Mouse (Mus musculus) hindbrain, postnatal 0 days (tissue): ENCODE results near the gene Dip2b. TPM values are rescaled to one million over a fixed set of nuclear protein-coding genes. Genes with fewer than 3 reads are reported as not detected.
A peak's percentile ranks its signal among the peaks of the same experiment; 100 is the strongest.

Experiments
- ATAC-seq: fragments of 200-750 bp; cut with Nextera tagmentation; 2 replicates; pipeline ENCODE4 v1.8.0; 2017; ENCODE audit warnings: mild to moderate bottlenecking, moderate TSS enrichment, moderate library complexity
- DNase-seq: peaks from one replicate; pipeline ENCODE4 v3.0.0-alpha.2; 2015; ENCODE audit warnings: low spot score
- H3K27ac ChIP-seq: fragments of 300-500 bp; sonication (generic); 2 replicates; pipeline ENCODE4 v1.5.1; 2014; ENCODE audit warnings: mild to moderate bottlenecking
- H3K27me3 ChIP-seq: fragments of 300-500 bp; sonication (generic); 2 replicates; pipeline ENCODE4 v1.6.1; 2014; ENCODE audit warnings: low read length, mixed read lengths; ENCODE audit not compliant: insufficient read depth
- H3K36me3 ChIP-seq: fragments of 300-500 bp; sonication (generic); 2 replicates; pipeline ENCODE4 v1.6.1; 2014; ENCODE audit warnings: low read length, mixed read lengths; ENCODE audit not compliant: insufficient read depth
- H3K4me1 ChIP-seq: fragments of 300-500 bp; sonication (generic); 2 replicates; pipeline ENCODE4 v1.6.1; 2014; ENCODE audit warnings: antibody characterized with exemption, low read length, mixed read lengths; ENCODE audit not compliant: insufficient read depth
- H3K4me2 ChIP-seq: fragments of 300-500 bp; sonication (generic); 2 replicates; pipeline ENCODE4 v1.6.1; 2014; ENCODE audit warnings: low read depth, mild to moderate bottlenecking, low read length, moderate library complexity, mixed read lengths
- H3K4me3 ChIP-seq: fragments of 300-500 bp; sonication (generic); 2 replicates; pipeline ENCODE4 v1.5.1; 2014; ENCODE audit warnings: low read length
- H3K9ac ChIP-seq: fragments of 300-500 bp; sonication (generic); replicated peaks from 2 replicates; pipeline ENCODE4 v1.6.1; 2014; ENCODE audit warnings: mild to moderate bottlenecking, low read length, moderate library complexity, mixed read lengths
- H3K9me3 ChIP-seq: fragments of 300-500 bp; sonication (generic); 2 replicates; pipeline ENCODE4 v1.6.1; 2016; ENCODE audit warnings: low read length, mixed read lengths
- CTCF ChIP-seq: IDR thresholded peaks from 2 replicates; pipeline ENCODE4 v1.5.1; 2016; ENCODE audit warnings: antibody characterized with exemption, control low read depth, low read depth
- WGBS: fragments of 180-500 bp; shearing (Covaris S2); extraction: QIAGEN DNeasy Blood & Tissue Kit; methylation state at CpG from one replicate; pipeline ENCODE4 v1.1.7; 2014; 5-methylcytosine and 5-hydroxymethylcytosine counted together
- polyA plus RNA-seq: library from polyadenylated mRNA; unstranded; fragments of >200 nt; fragmentation: Nextera tagmentation; extraction: Ambion mirVana; gene quantifications from 2 replicates; pipeline ENCODE4 v1.2.1, GENCODE M21; 2015
- total RNA-seq: library from RNA; depleted of rRNA; stranded (reverse); fragments of >200 nt; gene quantifications from 2 replicates; pipeline ENCODE4 v1.2.3, GENCODE M21; 2014

Gene Dip2b
- total and polyA plus RNA-seq, 2 experiments from 2014 or later: 11.9 to 44.7 TPM

DNA sequence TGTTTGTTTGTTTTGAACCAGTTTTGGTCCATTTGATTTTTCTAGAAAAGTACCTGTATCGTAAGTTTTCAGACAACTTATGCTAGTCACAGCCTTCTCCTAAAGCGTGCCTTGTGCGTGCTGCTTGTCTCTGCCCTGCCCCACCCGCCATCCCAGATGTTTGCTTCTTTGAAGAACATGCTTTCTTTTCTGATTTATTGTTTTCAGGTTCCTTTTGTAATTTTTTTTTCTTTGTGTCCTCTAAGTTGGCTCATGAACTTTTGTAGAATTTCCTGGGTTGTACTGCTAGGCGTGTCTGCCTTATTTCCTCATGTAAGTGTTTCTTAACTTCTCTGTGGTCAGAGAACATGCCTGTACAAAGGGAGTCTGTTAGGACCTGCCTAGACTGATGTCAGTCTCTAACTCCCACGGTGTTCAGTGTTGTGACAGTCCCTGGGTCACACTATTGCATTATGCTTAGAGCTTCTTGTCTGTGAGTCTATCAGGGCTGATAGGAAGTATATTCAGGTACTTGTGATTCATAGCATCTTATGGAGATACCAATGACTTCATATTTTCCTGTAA is 80.8 kb downstream of the Dip2b start:
- H3K4me1 ChIP-seq: no peaks in the 10 kb centered on the region
- 94% methylated on average over 6 of the region's 6 CpGs for WGBS
- H3K9me3 ChIP-seq: no peaks in the 10 kb centered on the region
- no peak overlapping the region for H3K9ac ChIP-seq
- DNase-seq (no peak), ATAC-seq (no peak)
- no peak overlapping the region for H3K4me3 ChIP-seq
- TF ChIP-seq CTCF: no peak
- H3K27ac ChIP-seq: no peak overlapping the region
- no peak overlapping the region for H3K4me2 ChIP-seq
- peaks cover 18% of the 10 kb centered on the region for H3K36me3 ChIP-seq
- no peaks in the 10 kb centered on the region for H3K27me3 ChIP-seq

DNA sequence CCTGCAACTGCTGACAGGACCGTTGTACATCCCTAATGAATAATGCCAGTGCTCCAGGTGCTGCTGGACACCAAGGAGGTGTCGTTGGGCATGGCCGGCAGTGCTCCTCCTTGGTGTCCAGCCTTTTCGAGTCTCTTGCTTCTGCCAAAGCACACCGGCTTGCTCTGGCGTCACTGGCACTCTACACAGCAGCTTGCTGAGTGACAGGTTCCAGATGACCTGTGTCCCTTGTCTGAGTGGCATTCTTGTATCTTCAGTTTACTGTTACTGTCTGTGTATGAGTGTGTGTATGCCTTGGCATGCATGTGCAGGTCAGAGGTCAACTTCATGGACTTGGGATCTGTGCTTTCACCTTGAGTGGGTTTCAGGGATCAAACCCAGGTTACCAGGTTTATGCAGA is 83.0 kb downstream of the Dip2b start:
- Histone ChIP-seq H3K4me2 (no peak overlapping the region), H3K4me1 (no peaks in the 10 kb centered on the region), H3K27me3 (no peaks in the 10 kb centered on the region), H3K36me3 (peaks cover 15% of the 10 kb centered on the region), H3K9me3 (no peaks in the 10 kb centered on the region), H3K9ac (no peak overlapping the region), H3K4me3 (no peak overlapping the region), H3K27ac (no peak overlapping the region)
- TF ChIP-seq CTCF: no peak
- 84% methylated on average over 6 of the region's 6 CpGs for WGBS
- DNase-seq: no peak
- no peak for ATAC-seq

DNA sequence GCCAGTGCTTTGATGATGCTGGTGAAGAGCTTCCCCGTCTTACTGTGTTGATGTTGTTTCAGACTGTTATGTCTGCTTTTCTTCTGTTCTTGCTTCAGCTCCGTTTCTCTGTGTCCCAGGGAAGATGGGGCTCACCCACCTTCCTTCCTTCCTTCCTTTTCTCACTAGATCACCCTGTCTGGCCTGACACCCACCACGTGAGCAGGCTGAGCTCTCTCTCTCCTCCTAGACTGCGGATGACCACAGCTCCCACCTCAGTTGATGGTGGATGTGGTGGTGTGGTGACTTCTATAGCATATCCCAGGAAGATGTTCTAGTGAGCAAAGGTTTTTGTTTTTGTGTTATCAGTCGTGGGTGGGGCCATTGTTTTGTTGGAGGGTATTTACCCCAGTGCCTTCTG is 85.4 kb downstream of the Dip2b start:
- Histone ChIP-seq H3K9me3 (no peaks in the 10 kb centered on the region), H3K4me2 (no peak overlapping the region), H3K27me3 (no peaks in the 10 kb centered on the region), H3K4me3 (no peak overlapping the region), H3K4me1 (no peaks in the 10 kb centered on the region), H3K9ac (no peak overlapping the region), H3K27ac (no peak overlapping the region), H3K36me3 (no peaks in the 10 kb centered on the region)
- WGBS: 70% methylated on average over 5 of the region's 5 CpGs
- no peak for TF ChIP-seq CTCF
- ATAC-seq (no peak), DNase-seq (no peak)

DNA sequence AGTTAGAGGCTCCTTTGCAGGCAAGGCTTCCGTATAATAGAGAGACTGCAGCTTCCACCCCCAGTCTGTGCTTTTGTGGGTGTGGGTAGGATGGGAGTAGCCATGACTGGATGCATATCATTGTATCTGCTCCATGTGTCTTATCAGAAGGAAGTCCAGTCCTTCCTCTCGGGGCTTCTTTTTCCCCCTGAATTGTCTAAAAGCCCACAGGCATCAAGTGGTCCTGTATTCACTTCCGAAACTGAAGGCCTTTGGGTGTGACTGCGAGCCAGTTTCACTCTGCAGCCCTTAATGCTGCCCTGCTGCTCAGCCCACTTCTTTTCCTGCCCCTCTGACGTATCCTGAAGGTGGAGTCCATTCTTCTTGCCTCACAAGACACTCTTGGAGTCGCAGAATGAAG is 86.8 kb downstream of the Dip2b start:
- no peak for DNase-seq
- WGBS: 75% methylated on average over 6 of the region's 6 CpGs

DNA sequence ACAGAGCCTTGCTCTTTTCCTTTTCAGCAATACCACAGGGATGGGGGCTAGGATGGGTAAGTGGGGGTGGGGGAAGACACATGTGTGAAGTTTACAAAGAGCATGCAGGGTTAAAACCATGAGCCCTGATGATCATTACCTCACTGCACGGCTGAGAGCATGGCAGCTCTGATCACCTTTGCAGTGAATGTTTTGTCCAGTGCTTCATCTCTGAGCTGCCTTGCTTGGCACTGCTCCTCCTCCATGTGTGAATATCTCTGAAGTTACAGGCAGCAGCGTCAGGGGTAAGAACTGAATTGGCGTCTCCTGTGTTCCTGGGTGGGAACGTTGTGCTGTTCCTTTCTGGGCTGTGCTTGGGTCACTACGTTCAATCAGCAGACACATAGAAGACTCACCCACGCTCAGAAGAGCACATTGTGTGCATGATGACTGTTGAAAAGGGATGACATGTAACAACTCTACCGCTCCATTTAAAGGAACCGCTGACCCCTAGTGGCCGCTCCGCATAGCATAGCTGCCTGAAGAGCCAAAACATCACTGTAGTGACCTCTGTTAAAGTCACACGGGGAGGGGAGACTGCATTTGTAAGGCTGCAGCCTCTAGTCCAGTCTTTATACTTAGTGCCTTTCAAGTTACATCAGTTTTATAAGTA is 88.1 kb downstream of the Dip2b start:
- TF ChIP-seq CTCF: peak; percentile 94
- no peaks in the 10 kb centered on the region for H3K9me3 ChIP-seq
- no peak overlapping the region for H3K9ac ChIP-seq
- no peaks in the 10 kb centered on the region for H3K4me1 ChIP-seq
- ATAC-seq (peak; percentile 88), DNase-seq (peak; percentile 91)
- no peaks in the 10 kb centered on the region for H3K27me3 ChIP-seq
- WGBS: 4% methylated on average over 11 of the region's 11 CpGs
- no peaks in the 10 kb centered on the region for H3K36me3 ChIP-seq
- H3K27ac ChIP-seq: peak overlapping the region; percentile 45; the same call in 1 of the 2 replicates
- no peak overlapping the region for H3K4me3 ChIP-seq
- 0 out of 2 replicates have a peak overlapping the region, but pooled peaks have one; percentile 16 for H3K4me2 ChIP-seq

More for the DNA sequence above, 86.8 kb downstream of the Dip2b start:
- H3K27me3 ChIP-seq: no peaks in the 10 kb centered on the region
- no peaks in the 10 kb centered on the region for H3K36me3 ChIP-seq
- no peaks in the 10 kb centered on the region for H3K9me3 ChIP-seq
- no peak overlapping the region for H3K27ac ChIP-seq
- H3K4me1 ChIP-seq: no peaks in the 10 kb centered on the region
- no peak overlapping the region for H3K4me2 ChIP-seq
- no peak for TF ChIP-seq CTCF
- H3K9ac ChIP-seq: no peak overlapping the region
- no peak for ATAC-seq
- no peak overlapping the region for H3K4me3 ChIP-seq

DNA sequence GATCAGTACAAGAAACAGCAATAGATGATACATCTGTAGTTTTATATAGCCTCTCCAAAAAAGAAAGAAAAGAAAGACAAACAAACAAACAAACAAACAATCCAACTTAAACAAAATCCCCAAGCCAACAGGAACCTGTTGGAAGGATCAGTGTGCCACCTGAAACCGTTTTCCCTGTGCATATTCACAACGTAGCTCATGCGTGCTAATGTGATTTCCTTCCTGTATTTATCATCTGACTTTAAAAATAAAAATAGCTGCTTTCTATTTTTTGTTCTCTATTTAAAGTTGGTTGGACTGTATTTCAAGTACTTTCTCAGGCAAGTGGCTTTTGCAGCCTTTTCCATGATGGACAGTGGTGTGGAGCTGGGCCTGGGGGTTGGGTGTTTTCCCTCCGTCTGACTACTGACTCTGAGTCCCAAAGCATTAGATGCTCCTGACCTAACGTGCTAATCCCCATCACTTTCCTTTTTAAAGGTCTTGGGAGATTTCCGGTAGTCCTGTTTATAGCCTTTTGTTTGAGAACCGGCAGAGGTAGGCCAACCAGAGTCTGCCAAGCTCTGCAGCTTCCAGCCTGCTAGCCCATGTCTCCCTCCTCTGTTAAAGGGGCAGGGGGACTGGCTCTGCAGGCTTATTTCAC is 90.8 kb downstream of the Dip2b start:
- no peaks in the 10 kb centered on the region for H3K9me3 ChIP-seq
- H3K4me3 ChIP-seq: no peak overlapping the region
- no peaks in the 10 kb centered on the region for H3K27me3 ChIP-seq
- 64% methylated on average over 7 of the region's 7 CpGs for WGBS
- no peak overlapping the region for H3K4me2 ChIP-seq
- DNase-seq (no peak), ATAC-seq (no peak)
- no peaks in the 10 kb centered on the region for H3K36me3 ChIP-seq
- no peak overlapping the region for H3K27ac ChIP-seq
- no peaks in the 10 kb centered on the region for H3K4me1 ChIP-seq
- TF ChIP-seq CTCF: no peak
- H3K9ac ChIP-seq: no peak overlapping the region

DNA sequence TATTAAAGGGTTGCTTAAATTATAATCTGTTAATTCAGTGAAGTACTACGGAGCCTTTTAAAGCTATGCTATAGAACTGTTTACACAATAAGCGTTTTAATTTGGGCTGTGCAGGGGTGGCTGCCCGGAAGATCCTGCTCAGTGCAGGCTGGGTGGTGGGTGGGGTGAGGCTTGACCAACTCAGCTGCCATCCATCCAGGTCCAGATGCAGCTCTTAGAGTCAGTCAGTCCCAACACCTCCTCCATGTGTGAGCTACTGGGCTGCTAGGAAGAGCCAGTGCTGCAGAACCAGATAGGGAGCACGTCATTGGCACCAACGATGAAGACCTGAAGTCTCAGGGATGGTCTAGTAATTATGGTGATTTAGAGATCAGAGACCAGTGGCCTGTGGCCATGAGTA is 101.2 kb downstream of the Dip2b start:
- DNase-seq (no peak), ATAC-seq (no peak)
- H3K4me2 ChIP-seq: no peak overlapping the region
- H3K36me3 ChIP-seq: peaks cover 9% of the 10 kb centered on the region; the same call in 1 of the 2 replicates
- H3K27me3 ChIP-seq: no peaks in the 10 kb centered on the region
- no peak for TF ChIP-seq CTCF
- no peaks in the 10 kb centered on the region for H3K4me1 ChIP-seq
- no peak overlapping the region for H3K4me3 ChIP-seq
- H3K27ac ChIP-seq: no peak overlapping the region
- no peaks in the 10 kb centered on the region for H3K9me3 ChIP-seq
- H3K9ac ChIP-seq: no peak overlapping the region
- 91% methylated on average over 5 of the region's 5 CpGs for WGBS
